ENCODE assay signal across 10 mouse cellular contexts in genomic region chr6:72663000-72663399, GRCm38 (mm10). TPM values are rescaled to one million over a fixed set of nuclear protein-coding genes. Genes with fewer than 3 reads are reported as not detected.
DNase-seq lines count a peak whose midpoint lies in the region; ATAC-seq and TF ChIP-seq lines count a peak whose summit lies in the region.
"Had no signal": no experiment of that assay in that cellular context is flagged by ENCODE, and none has a peak within 500 bp of the region (broad histone marks: within the 10 kb centered on the region; RNA-seq: fewer than 3 reads in every experiment).

No protein-coding gene starts in this region.

- WGBS in embryonic facial prominence, embryonic 10.5 days, result 16% methylated on average over 1 of the region's 1 CpGs
- 8% methylated on average over 1 of the region's 1 CpGs for WGBS in hindbrain, embryonic 13.5 days
- WGBS in liver, adult 2 months, result 15% methylated on average over 1 of the region's 1 CpGs

- TF ChIP-seq CTCF in liver, adult 2 months (IDR thresholded peaks at IDR 0.05; ENCODE audit: low read depth, low read length), result peak; percentile 19; the same call in 1 of the 2 replicates

- H3K36me3 ChIP-seq in embryonic facial prominence, embryonic 10.5 days (replicated peaks), result peaks cover 9% of the 10 kb centered on the region; the same call in 1 of the 2 replicates
- no peaks in the 10 kb centered on the region for H3K36me3 ChIP-seq in hindbrain, embryonic 13.5 days
- no peaks in the 10 kb centered on the region for H3K36me3 ChIP-seq in liver, adult 2 months (ENCODE audit: control insufficient read depth, insufficient read depth, low read length)

- peak; percentile 58 to 70 for DNase-seq in heart, adult 18-20 months
- no peak for DNase-seq in heart, postnatal 25 days (ENCODE audit: low spot score)
- no peak for DNase-seq in embryonic facial prominence, embryonic 10.5 days (ENCODE audit: low spot score)
- no peak for DNase-seq in liver, adult 2 months (ENCODE audit: extremely low read depth, low read depth, low spot score)
- no peak for DNase-seq in layer of hippocampus, adult 9-11 months
- no peak for DNase-seq in cerebellum, postnatal 36 days
- no peak for DNase-seq in ovary, postnatal 14 days (ENCODE audit: low spot score)
- DNase-seq: cerebellum, adult 11-12 months; right cerebral cortex, postnatal 14 days had no signal

- H3K9ac ChIP-seq in hindbrain, embryonic 13.5 days, result peak overlapping the region; percentile 29; the same call in 1 of the 2 replicates
- H3K9ac ChIP-seq in liver, adult 2 months (ENCODE audit: low read depth, low read length), result no peak overlapping the region

- H3K79me2 ChIP-seq in liver, adult 2 months (ENCODE audit: control insufficient read depth, insufficient read depth, low read length), result no peaks in the 10 kb centered on the region; the same call in 1 of the 2 replicates

- H3K27me3 ChIP-seq in embryonic facial prominence, embryonic 10.5 days (replicated peaks; ENCODE audit: low read depth, poor library complexity, severe bottlenecking), result no peaks in the 10 kb centered on the region
- no peaks in the 10 kb centered on the region for H3K27me3 ChIP-seq in hindbrain, embryonic 13.5 days
- H3K27me3 ChIP-seq in liver, adult 2 months (ENCODE audit: control insufficient read depth, insufficient read depth, low read length), result no peaks in the 10 kb centered on the region

- no peak overlapping the region for H3K4me3 ChIP-seq in embryonic facial prominence, embryonic 10.5 days
- no peak overlapping the region for H3K4me3 ChIP-seq in hindbrain, embryonic 13.5 days
- no peak overlapping the region for H3K4me3 ChIP-seq in liver, adult 2 months (ENCODE audit: insufficient read depth, low read depth, low read length)

- H3K4me2 ChIP-seq in hindbrain, embryonic 13.5 days, result no peak overlapping the region

- intact Hi-C loops in heart, postnatal 25 days (cut with DNase I), result no loop called here

- H3K9me3 ChIP-seq in embryonic facial prominence, embryonic 10.5 days, result no peaks in the 10 kb centered on the region
- no peaks in the 10 kb centered on the region for H3K9me3 ChIP-seq in hindbrain, embryonic 13.5 days

- H3K4me1 ChIP-seq in embryonic facial prominence, embryonic 10.5 days, result peaks cover 66% of the 10 kb centered on the region
- H3K4me1 ChIP-seq in hindbrain, embryonic 13.5 days (replicated peaks), result peaks cover 14% of the 10 kb centered on the region; the same call in 1 of the 2 replicates
- H3K4me1 ChIP-seq in liver, adult 2 months (ENCODE audit: control insufficient read depth, insufficient read depth, low read length), result 0 out of 2 replicates have a peak, but pooled peaks cover 8% of the 10 kb centered on the region

- H3K27ac ChIP-seq in embryonic facial prominence, embryonic 10.5 days (replicated peaks), result peak overlapping the region; percentile 73
- H3K27ac ChIP-seq in hindbrain, embryonic 13.5 days, result no peak overlapping the region
- H3K27ac ChIP-seq in liver, adult 2 months (replicated peaks; ENCODE audit: insufficient read depth, low read depth, low read length), result 0 out of 2 replicates have a peak overlapping the region, but pooled peaks have one; percentile 13

- no peak for TF ChIP-seq POLR2A in liver, adult 2 months (IDR thresholded peaks at IDR 0.05; ENCODE audit: extremely low read depth, insufficient read depth, low read length)

- ATAC-seq in hindbrain, embryonic 13.5 days (ENCODE audit: low FRiP score), result no peak

RNA-seq across cellular contexts. Expression of gene Tgoln1, which starts 46.2 kb away (rescaled TPM):
- 10 to 100 TPM; 61.4 to 72.6 TPM for total RNA-seq in heart, adult 18-20 months (2021)
- total RNA-seq in heart, postnatal 25 days (2021), result 10 to 100 TPM; 46.3 to 50.5 TPM
- 26.2 and 27.9 TPM in 2 replicates for polyA plus RNA-seq in embryonic facial prominence, embryonic 10.5 days (2016; fragmentation: Nextera tagmentation; extraction: Ambion mirVana)
- polyA plus RNA-seq in hindbrain, embryonic 13.5 days (2015; fragmentation: Nextera tagmentation; extraction: Ambion mirVana), result 37.1 and 38.1 TPM in 2 replicates
- 68.7 and 85.5 TPM in 2 replicates for total RNA-seq in liver, adult 2 months (2014; rRNA removed)
- 41.4 and 48.0 TPM in 2 replicates for polyA plus RNA-seq in liver, adult 2 months (2012; rRNA removed)

Comparison
In these comparisons a context has a peak if more than half of its experiments do, and no peak if none do; other contexts are left out.
1. DNase-seq: peak in heart, adult 18-20 months (2 of 2); none in heart, postnatal 25 days (single experiment), embryonic facial prominence, embryonic 10.5 days (single experiment), liver, adult 2 months (single experiment), layer of hippocampus, adult 9-11 months (single experiment), cerebellum, postnatal 36 days (0 of 2) and ovary, postnatal 14 days (single experiment).